Mouse (Mus musculus) hindbrain, embryonic 13.5 days (tissue): ENCODE measurements around the gene Tulp2. TPM values are rescaled to one million over a fixed set of nuclear protein-coding genes. Genes with fewer than 3 reads are reported as not detected.
"Not testable (repeated sequence)": the region's sequence is repeated elsewhere in the genome, so short reads cannot be mapped to it uniquely, and the experiment has no call there.

Source experiments
- ATAC-seq: fragments of 200-750 bp; cut with Nextera tagmentation; 2 replicates; pipeline ENCODE4 v1.8.0; 2017; ENCODE audit warnings: moderate TSS enrichment; ENCODE audit not compliant: low FRiP score
- H3K27ac ChIP-seq: fragments of 300-500 bp; sonication (generic); 2 replicates; pipeline ENCODE4 v1.5.1; 2015; ENCODE audit warnings: inconsistent platforms, mild to moderate bottlenecking, moderate library complexity
- H3K27me3 ChIP-seq: fragments of 300-500 bp; sonication (generic); 2 replicates; pipeline ENCODE4 v1.6.1; 2015; ENCODE audit warnings: mild to moderate bottlenecking, inconsistent platforms
- H3K36me3 ChIP-seq: fragments of 300-500 bp; sonication (generic); 2 replicates; pipeline ENCODE4 v1.6.1; 2015; ENCODE audit warnings: mild to moderate bottlenecking, inconsistent platforms
- H3K4me1 ChIP-seq: fragments of 300-500 bp; sonication (generic); replicated peaks from 2 replicates; pipeline ENCODE4 v1.6.1; 2015; ENCODE audit warnings: inconsistent platforms
- H3K4me2 ChIP-seq: fragments of 300-500 bp; sonication (generic); 2 replicates; pipeline ENCODE4 v1.6.1; 2015; ENCODE audit warnings: inconsistent platforms, mild to moderate bottlenecking, moderate library complexity
- H3K4me3 ChIP-seq: fragments of 300-500 bp; sonication (generic); 2 replicates; pipeline ENCODE4 v1.5.1; 2015; ENCODE audit warnings: mild to moderate bottlenecking, inconsistent platforms
- H3K9ac ChIP-seq: fragments of 300-500 bp; sonication (generic); 2 replicates; pipeline ENCODE4 v1.6.1; 2015; ENCODE audit warnings: mild to moderate bottlenecking, inconsistent platforms
- H3K9me3 ChIP-seq: fragments of 300-500 bp; sonication (generic); 2 replicates; pipeline ENCODE4 v1.6.1; 2016; ENCODE audit warnings: inconsistent platforms
- WGBS: fragments of 180-500 bp; shearing (Covaris S2); methylation state at CpG from one replicate; pipeline ENCODE4 v1.1.7; 2015; 5-methylcytosine and 5-hydroxymethylcytosine counted together
- polyA plus RNA-seq: library from polyadenylated mRNA; unstranded; fragments of >200 nt; fragmentation: Nextera tagmentation; extraction: Ambion mirVana; gene quantifications from 2 replicates; pipeline ENCODE4 v1.2.1, GENCODE M21; 2015

The Tulp2 gene
- polyA plus RNA-seq, 1 experiment from 2014 or later, result 0.22 TPM

DNA sequence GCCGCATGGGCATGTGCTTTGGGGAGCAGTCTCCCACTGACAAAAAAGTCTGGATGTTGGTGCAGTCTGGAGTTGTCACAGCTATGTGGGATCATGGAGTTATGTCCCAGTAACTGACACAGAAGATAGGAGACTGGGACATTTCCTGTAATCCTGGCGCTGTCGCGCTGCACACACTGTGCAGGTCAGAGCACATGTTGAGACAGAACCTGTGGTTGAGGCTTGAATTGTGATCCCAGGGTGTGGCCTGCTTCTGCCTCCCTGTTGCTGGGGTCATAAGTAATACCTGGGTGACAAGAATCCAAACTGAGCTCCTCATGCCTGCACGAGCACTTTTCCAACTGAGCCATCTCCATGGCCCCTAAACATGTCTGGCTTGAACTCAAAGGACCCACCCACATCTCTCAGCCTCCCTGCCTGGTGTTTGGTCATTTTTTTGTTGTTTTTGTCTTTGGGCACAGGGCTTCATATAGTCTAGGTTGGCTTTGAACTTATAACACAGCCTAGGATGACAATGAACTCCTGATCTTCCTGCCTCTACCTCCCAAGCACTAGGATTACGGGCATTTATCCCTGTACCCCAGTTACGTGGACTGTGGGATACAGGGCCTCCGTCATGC is 10.7 kb downstream of the Tulp2 start:
- no peak for ATAC-seq
- H3K27me3 ChIP-seq, result no peaks in the 10 kb centered on the region
- no peak overlapping the region for H3K4me2 ChIP-seq
- no peak overlapping the region for H3K4me3 ChIP-seq
- no peaks in the 10 kb centered on the region for H3K9me3 ChIP-seq
- no peak overlapping the region for H3K27ac ChIP-seq
- no peak overlapping the region for H3K9ac ChIP-seq
- peaks cover 25% of the 10 kb centered on the region for H3K4me1 ChIP-seq
- WGBS, result 97% methylated on average over 8 of the region's 8 CpGs
- H3K36me3 ChIP-seq, result peaks cover 54% of the 10 kb centered on the region

GRCm38 (mm10) chr7:45492951-45493350 is 11.3 kb downstream of the Tulp2 start:
- Histone ChIP-seq H3K9me3 (no peaks in the 10 kb centered on the region), H3K4me3 (no peak overlapping the region), H3K4me2 (no peak overlapping the region), H3K27me3 (no peaks in the 10 kb centered on the region), H3K36me3 (peaks cover 60% of the 10 kb centered on the region), H3K4me1 (peaks cover 22% of the 10 kb centered on the region), H3K9ac (no peak overlapping the region), H3K27ac (no peak overlapping the region)
- ATAC-seq, result no peak
- WGBS, result 96% methylated on average over 5 of the region's 5 CpGs

DNA sequence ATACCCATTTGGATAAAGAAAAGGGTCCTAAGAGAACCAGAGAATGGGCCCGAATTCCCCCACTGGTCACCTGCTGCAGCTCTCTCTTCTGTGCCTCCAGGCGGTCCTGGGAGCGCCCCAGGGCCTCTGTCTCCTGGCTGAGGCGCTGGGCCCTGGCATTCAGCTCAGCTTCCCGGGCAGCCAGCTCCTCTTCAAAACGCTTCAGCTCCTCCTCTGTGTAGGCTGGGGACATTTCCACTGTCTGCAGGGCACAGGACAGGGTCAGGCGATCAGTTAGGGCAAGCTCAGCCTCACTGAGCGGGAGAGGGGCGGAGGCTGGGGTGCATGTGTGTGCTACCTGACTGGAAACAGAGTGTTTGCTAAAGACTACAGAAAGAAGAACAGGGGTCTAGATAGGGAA is 12.9 kb downstream of the Tulp2 start:
- peaks cover 76% of the 10 kb centered on the region for H3K36me3 ChIP-seq
- H3K4me2 ChIP-seq, result no peak overlapping the region
- H3K9me3 ChIP-seq, result no peaks in the 10 kb centered on the region
- no peak overlapping the region for H3K4me3 ChIP-seq
- no peak overlapping the region for H3K9ac ChIP-seq
- peaks cover 8% of the 10 kb centered on the region for H3K4me1 ChIP-seq
- 83% methylated on average over 9 of the region's 9 CpGs for WGBS
- H3K27ac ChIP-seq, result no peak overlapping the region
- no peak for ATAC-seq
- H3K27me3 ChIP-seq, result no peaks in the 10 kb centered on the region

GRCm38 (mm10) chr7:45498427-45498826 is 16.8 kb downstream of the Tulp2 start:
- Histone ChIP-seq H3K4me2 (no peak overlapping the region), H3K4me3 (no peak overlapping the region), H3K9ac (no peak overlapping the region), H3K36me3 (peaks cover 95% of the 10 kb centered on the region), H3K9me3 (no peaks in the 10 kb centered on the region), H3K4me1 (no peaks in the 10 kb centered on the region; the same call in 1 of the 2 replicates), H3K27me3 (no peaks in the 10 kb centered on the region), H3K27ac (no peak overlapping the region)
- no peak for ATAC-seq
- WGBS, result 97% methylated on average over 6 of the region's 6 CpGs

DNA sequence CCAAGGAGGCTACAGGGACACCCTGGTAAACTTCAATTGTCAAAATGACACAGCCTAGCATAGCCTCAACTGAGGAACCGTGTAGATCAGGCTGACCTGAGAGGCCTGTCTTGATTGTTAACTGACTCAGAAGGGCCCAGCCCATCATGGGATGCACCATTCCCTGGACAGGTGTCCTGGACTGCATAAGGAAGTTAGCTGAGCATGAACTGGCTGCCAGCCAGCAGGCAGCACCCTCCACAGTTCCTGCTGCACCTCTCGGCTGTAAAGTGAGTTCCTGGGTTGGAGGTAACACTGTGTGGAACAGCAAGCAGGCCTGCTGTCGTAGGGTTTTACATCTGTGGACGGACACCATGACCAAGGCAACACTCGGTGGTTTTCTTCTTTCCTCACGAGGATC is 25.9 kb downstream of the Tulp2 start:
- Histone ChIP-seq H3K4me3 (no peak overlapping the region), H3K9ac (no peak overlapping the region), H3K4me1 (peaks cover 18% of the 10 kb centered on the region), H3K27me3 (no peaks in the 10 kb centered on the region), H3K36me3 (peaks cover 39% of the 10 kb centered on the region), H3K4me2 (no peak overlapping the region), H3K9me3 (no peaks in the 10 kb centered on the region), H3K27ac (no peak overlapping the region)
- ATAC-seq, result no peak
- 93% methylated on average over 6 of the region's 6 CpGs for WGBS

DNA sequence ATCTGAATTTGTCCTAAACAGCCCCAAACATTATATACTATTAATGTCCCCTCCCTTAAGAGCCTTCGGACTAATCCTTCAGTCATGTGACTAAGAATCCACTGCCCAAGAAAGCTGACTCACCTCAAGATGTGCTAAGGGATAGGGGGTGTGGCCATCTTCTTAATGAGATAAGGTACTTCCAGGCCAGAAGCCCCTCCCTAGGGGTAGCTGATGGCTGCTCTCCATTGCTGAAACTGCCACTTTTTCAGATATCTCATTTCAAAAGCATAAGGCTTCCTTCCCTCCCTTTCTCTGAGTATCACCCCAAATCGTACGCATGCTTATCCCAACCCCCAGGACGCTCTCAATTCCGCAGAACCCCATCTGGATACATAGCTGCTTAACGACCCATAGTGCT is 26.9 kb downstream of the Tulp2 start:
- 85% methylated on average over 6 of the region's 6 CpGs for WGBS
- Histone ChIP-seq H3K4me1 (peaks cover 18% of the 10 kb centered on the region), H3K36me3 (peaks cover 32% of the 10 kb centered on the region), H3K4me3 (peak overlapping the region; percentile 74), H3K9me3 (no peaks in the 10 kb centered on the region), H3K9ac (peak overlapping the region; percentile 88; the same call in 1 of the 2 replicates), H3K4me2 (peak overlapping the region; percentile 97), H3K27ac (no peak overlapping the region), H3K27me3 (no peaks in the 10 kb centered on the region)
- ATAC-seq, result no peak

DNA sequence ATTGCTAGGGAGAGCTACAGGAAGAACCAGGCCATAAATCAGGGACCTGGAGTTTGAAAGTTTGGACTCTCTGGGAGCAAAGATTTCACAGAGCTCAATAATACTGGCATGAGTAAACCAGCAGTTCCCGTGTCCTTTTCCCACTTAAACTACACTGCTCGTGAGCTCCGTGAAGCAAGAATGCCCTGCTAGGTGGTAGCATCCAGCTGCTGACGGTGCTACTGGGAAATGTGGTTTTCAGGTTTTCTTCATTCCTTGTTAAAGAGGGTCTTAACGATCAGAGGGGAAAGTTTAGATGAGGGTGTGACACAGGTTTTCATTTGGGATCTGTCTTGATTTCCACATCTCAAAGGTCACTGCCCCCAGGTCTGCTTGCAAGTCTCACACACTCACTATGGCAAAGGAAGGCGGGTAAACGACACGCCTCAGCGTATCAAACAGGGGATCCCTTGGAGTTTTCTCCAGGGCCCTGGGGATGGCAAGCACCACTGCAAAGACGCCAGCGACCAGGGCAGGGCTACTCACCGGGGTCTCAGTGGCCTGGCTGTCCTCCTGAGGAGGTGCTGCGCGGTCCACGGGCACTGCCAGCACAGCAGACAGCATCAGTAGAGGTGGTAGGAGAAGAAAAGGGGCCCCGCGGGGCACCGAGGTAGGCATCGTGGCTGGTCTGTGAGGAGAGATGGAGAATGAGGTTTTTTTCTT is 27.7 kb downstream of the Tulp2 start:
- Histone ChIP-seq H3K4me1 (peaks cover 18% of the 10 kb centered on the region), H3K9ac (peak overlapping the region; percentile 88), H3K4me3 (peak overlapping the region; percentile 74), H3K9me3 (no peaks in the 10 kb centered on the region), H3K27me3 (no peaks in the 10 kb centered on the region), H3K27ac (0 out of 2 replicates have a peak overlapping the region, but pooled peaks have one; percentile 83), H3K4me2 (peak overlapping the region; percentile 97), H3K36me3 (peaks cover 32% of the 10 kb centered on the region)
- ATAC-seq, result peak; percentile 41; the same call in 1 of the 2 replicates
- 46% methylated on average over 19 of the region's 19 CpGs for WGBS

DNA sequence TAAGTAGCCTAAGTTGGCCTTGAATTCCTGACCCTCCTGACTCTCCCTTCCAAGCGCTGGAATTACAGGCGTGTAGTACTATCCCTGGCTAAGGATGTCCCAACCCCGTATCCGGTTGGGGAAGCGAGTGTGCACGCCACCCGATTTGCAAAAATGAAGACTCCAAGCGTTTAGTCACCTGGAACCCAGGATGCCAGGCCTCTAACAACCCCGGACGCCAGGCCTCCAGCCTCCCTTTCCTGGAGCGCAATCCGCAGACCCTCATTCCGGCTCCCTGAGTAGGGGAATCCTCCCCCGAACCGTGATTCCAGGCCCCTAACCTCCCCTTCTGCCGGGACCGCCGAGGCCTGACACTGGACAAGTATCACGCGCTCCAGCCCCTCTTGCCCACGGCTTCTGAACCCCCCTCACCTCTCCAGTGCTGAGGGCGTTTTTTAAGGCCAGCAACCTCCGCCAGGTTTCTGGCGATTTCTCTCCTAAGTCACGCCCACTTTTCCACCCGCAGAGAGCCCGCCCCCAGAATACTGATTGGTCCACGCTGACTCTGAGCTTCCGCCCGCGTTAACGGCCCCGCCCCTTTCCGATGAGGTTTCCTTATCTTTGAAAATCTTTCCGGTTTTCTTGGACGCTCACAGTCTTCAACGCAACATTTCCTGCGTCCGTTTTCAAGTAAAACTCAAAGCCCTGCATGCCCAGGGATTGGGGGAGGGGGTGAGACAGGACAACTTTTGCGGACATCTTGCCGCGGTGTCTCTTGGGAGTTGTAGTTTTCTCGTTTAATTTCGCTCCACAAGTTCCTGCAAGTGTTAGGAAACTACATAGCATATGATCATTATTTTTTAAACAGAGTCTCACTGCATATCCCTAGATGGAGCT is 28.5 kb downstream of the Tulp2 start, which contains the start of gene Nucb1:
Gene Nucb1 (minus strand): TSS at position 495 of the 876 bp plus-strand sequence.
- WGBS, result under 1% methylated on average over 44 of the region's 44 CpGs
- Histone ChIP-seq H3K9me3 (no peaks in the 10 kb centered on the region), H3K4me2 (peak within 1 kb of the TSS; percentile 97), H3K9ac (peak within 1 kb of the TSS; percentile 88), H3K27me3 (no peaks in the 10 kb centered on the region), H3K27ac (peak within 1 kb of the TSS; percentile 83), H3K4me1 (peaks cover 18% of the 10 kb centered on the region), H3K36me3 (peaks cover 27% of the 10 kb centered on the region), H3K4me3 (peak within 1 kb of the TSS; percentile 74)
- ATAC-seq, result peak; percentile 91

DNA sequence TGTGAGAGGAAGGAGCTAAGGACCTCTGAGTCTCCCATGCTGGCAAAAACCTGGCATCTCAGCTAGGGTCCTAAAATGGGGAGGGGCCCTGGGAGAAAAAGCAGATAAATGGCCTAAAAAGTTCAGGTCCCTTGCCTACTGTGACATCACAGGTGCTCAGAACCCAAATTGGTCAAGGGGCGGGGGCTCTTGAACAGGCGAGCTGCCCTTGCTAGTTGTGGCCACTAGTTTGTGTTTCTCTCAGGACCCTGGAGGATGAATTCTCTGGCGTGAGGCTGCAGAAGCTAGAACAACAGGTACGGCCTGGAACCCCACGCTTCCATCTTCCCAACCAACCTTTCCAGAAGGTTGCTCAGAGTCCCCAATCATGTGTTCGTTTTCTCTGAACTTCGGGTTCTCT is 32.7 kb downstream of the Tulp2 start:
- ATAC-seq, result no peak
- WGBS, result 88% methylated on average over 7 of the region's 7 CpGs

GRCm38 (mm10) chr7:45515436-45515835 is 33.8 kb downstream of the Tulp2 start:
- Histone ChIP-seq H3K36me3 (no peaks in the 10 kb centered on the region), H3K27ac (no peak overlapping the region), H3K4me1 (no peaks in the 10 kb centered on the region), H3K4me2 (no peak overlapping the region), H3K4me3 (no peak overlapping the region), H3K27me3 (no peaks in the 10 kb centered on the region), H3K9me3 (no peaks in the 10 kb centered on the region), H3K9ac (no peak overlapping the region)
- WGBS, result 28% methylated on average over 16 of the region's 16 CpGs
- no peak for ATAC-seq

More for the DNA sequence above, 32.7 kb downstream of the Tulp2 start:
- Histone ChIP-seq H3K27ac (no peak overlapping the region), H3K4me2 (no peak overlapping the region), H3K4me1 (peaks cover 4% of the 10 kb centered on the region), H3K9me3 (no peaks in the 10 kb centered on the region), H3K27me3 (no peaks in the 10 kb centered on the region), H3K9ac (no peak overlapping the region), H3K4me3 (no peak overlapping the region), H3K36me3 (no peaks in the 10 kb centered on the region)

DNA sequence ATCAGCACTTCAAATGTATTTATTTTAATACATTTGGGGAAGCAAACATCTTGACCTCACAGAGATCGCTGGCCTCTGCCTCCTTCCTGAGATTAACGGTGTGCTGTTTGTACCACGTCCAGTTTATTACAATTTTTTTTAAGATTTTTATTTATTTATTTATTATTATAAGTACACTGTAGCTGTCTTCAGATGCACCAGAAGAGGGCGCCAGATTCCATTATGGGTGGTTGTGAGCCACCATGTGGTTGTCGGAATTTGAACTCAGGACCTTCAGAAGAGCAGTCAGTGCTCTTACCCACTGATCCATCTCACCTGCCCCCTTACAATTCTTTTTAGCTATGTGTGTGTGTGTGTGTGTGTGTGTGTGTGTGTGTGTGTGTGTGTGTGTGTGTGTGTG is 35.2 kb downstream of the Tulp2 start:
- not testable (repeated sequence) for H3K4me3 ChIP-seq, H3K9me3 ChIP-seq, H3K36me3 ChIP-seq, H3K9ac ChIP-seq, H3K27me3 ChIP-seq, ATAC-seq, H3K27ac ChIP-seq, H3K4me2 ChIP-seq, H3K4me1 ChIP-seq
- 73% methylated on average over 5 of the region's 5 CpGs for WGBS

DNA sequence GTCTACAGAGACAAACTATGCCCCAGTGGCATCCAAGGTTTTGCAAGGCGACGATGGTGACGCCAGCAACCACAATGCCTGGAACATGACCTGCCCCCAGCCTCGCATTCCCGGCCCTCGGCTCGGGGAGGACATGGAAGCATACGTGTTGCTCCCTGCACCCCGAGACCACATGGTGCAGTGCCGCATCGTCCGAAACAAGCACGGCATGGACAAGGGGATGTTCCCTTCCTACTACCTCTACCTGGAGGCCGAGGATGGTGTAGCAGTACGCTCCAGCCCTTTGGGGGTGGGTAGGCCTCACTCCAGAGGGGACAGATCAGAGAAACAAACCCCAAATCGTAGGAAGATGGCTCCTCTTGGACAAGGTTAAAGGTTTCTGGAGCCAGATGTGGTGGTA is 36.9 kb downstream of the Tulp2 start:
- no peak for ATAC-seq
- Histone ChIP-seq H3K27me3 (no peaks in the 10 kb centered on the region), H3K9me3 (no peaks in the 10 kb centered on the region), H3K27ac (no peak overlapping the region), H3K9ac (no peak overlapping the region), H3K36me3 (no peaks in the 10 kb centered on the region; the same call in 1 of the 2 replicates), H3K4me1 (peaks cover 16% of the 10 kb centered on the region), H3K4me2 (no peak overlapping the region), H3K4me3 (no peak overlapping the region)
- 91% methylated on average over 16 of the region's 16 CpGs for WGBS
